Mouse (Mus musculus) urinary bladder, postnatal 4 days (tissue): Measurements from ENCODE around the gene Tatdn2.

Source experiments
- DNase-seq, 2 experiments: peaks; one replicate each; pipeline ENCODE4 v3.0.0; 2021 to 2022; ENCODE audit warnings: low spot score in 2 of 2

The Tatdn2 gene

GRCm38 (mm10) chr6:113714276-113714675, 17.4 kb downstream of the Tatdn2 start:
- DNase-seq: no peak

- DNase-seq: no peak
Measured at GRCm38 (mm10) chr6:113714797-113715196, 17.9 kb downstream of the Tatdn2 start.

- no peak for DNase-seq
Measured at GRCm38 (mm10) chr6:113717541-113717940, 20.7 kb downstream of the Tatdn2 start.

GRCm38 (mm10) chr6:113719878-113720277, 23.0 kb downstream of the Tatdn2 start, which contains the start of gene Ghrl:
Gene Ghrl (minus strand): TSS chr6:113719880.
- no peak for DNase-seq

GRCm38 (mm10) chr6:113721061-113721460, 24.2 kb downstream of the Tatdn2 start:
- no peak for DNase-seq

- DNase-seq: no peak
Measured at GRCm38 (mm10) chr6:113728181-113728580, 31.3 kb downstream of the Tatdn2 start.

GRCm38 (mm10) chr6:113731296-113731695, 34.4 kb downstream of the Tatdn2 start:
- DNase-seq: no peak

GRCm38 (mm10) chr6:113737318-113738046, 40.6 kb downstream of the Tatdn2 start:
- no peak for DNase-seq

- DNase-seq: peak; percentile 80 to 88
Measured at GRCm38 (mm10) chr6:113740236-113741217, 43.7 kb downstream of the Tatdn2 start, which contains the start of gene Sec13. Gene Sec13 (minus strand): TSS chr6:113740743.

- no peak for DNase-seq
Measured at GRCm38 (mm10) chr6:113741425-113741824, 44.6 kb downstream of the Tatdn2 start.

- DNase-seq: no peak
Measured at GRCm38 (mm10) chr6:113742321-113742720, 45.5 kb downstream of the Tatdn2 start.

- DNase-seq: no peak
Measured at GRCm38 (mm10) chr6:113743111-113743510, 46.3 kb downstream of the Tatdn2 start.

GRCm38 (mm10) chr6:113745117-113745516, 48.3 kb downstream of the Tatdn2 start:
- no peak for DNase-seq

GRCm38 (mm10) chr6:113747284-113747683, 50.4 kb downstream of the Tatdn2 start:
- DNase-seq: no peak

GRCm38 (mm10) chr6:113748351-113748750, 51.5 kb downstream of the Tatdn2 start:
- DNase-seq: no peak

- DNase-seq: no peak
Measured at GRCm38 (mm10) chr6:113749119-113749685, 52.4 kb downstream of the Tatdn2 start.
